Comparison of ENCODE assay signal across 14 mouse cellular contexts in the genomic region with DNA sequence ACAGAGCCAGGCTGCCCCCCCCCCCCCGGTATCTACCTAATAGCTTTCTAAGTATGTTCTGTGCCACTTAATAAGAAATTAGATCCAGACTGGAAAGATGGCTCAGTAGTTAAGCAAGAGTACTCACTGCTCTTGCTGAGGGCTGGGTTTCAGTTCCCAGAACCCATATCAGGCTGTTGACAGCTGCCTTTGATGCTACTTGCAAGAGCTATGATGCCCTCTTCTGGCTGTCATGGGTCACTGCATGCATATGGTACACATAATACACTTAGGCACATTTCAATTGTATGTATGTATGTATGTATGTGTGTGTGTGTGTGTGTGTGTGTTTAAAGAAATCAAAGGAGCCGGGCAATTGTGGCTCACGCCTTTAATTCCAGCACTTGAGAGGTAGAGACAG. TPM values are rescaled to one million over a fixed set of nuclear protein-coding genes. Genes with fewer than 3 reads are reported as not detected.
DNase-seq lines count a peak whose midpoint lies in the region; ATAC-seq and TF ChIP-seq lines count a peak whose summit lies in the region.
"Had no signal": no experiment of that assay in that cellular context is flagged by ENCODE, and none has a peak within 500 bp of the region (broad histone marks: within the 10 kb centered on the region; RNA-seq: fewer than 3 reads in every experiment).

No protein-coding gene starts in this region.

- in situ Hi-C loops in CH12.LX (cut with MboI; ENCODE audit: low pct_ligation_motif_present, low pct_unique_long_range_greater_than_20kb, low sequenced_read_pairs) = no loop called here

- intact Hi-C loops in gastrocnemius, adult 2 months (cut with DNase I) = no loop called here

- peak; percentile 55 for TF ChIP-seq RAD21 in CH12.LX (IDR thresholded peaks at IDR 0.05; ENCODE audit: low read depth, low read length)

- no peaks in the 10 kb centered on the region for H3K79me2 ChIP-seq in CH12.LX (replicated peaks; ENCODE audit: control insufficient read depth, extremely low read depth, insufficient read depth, poor library complexity, severe bottlenecking)

- no peak overlapping the region for H3K4me3 ChIP-seq in gastrocnemius, adult 2 months
- H3K4me3 ChIP-seq in liver, postnatal 0 days (ENCODE audit: low read depth, low read length) = no peak overlapping the region
- no peak overlapping the region for H3K4me3 ChIP-seq in CH12.LX (replicated peaks in 1 of 3; ENCODE audit: low read depth in 2 of 3, low read length in 2 of 3, poor library complexity in 1 of 3)
- H3K4me3 ChIP-seq: midbrain, embryonic 12.5 days; neural tube, embryonic 12.5 days had no signal

- H3K27ac ChIP-seq in gastrocnemius, adult 2 months = no peak overlapping the region
- no peak overlapping the region for H3K27ac ChIP-seq in liver, postnatal 0 days (ENCODE audit: low read depth)
- H3K27ac ChIP-seq in CH12.LX (ENCODE audit: insufficient read depth, low read depth) = no peak overlapping the region
- H3K27ac ChIP-seq: midbrain, embryonic 12.5 days; neural tube, embryonic 12.5 days had no signal

- 84% methylated on average over 3 of the region's 3 CpGs for WGBS in liver, postnatal 0 days (ENCODE audit: insufficient replicate concordance)

- no peak for ATAC-seq in liver, postnatal 0 days
- no peak for ATAC-seq in frontal cortex, adult (ENCODE audit: low TSS enrichment)
- no peak for ATAC-seq in megakaryocyte, adult 5-6 weeks (ENCODE audit: poor library complexity, severe bottlenecking)
- ATAC-seq: CD4-positive, CD25-positive, alpha-beta regulatory T cell, adult 4 months; hindbrain, embryonic 16.5 days had no signal

- peak; percentile 25; the same call in 1 of the 2 replicates for TF ChIP-seq CTCF in gastrocnemius, adult 2 months (IDR thresholded peaks at IDR 0.05)
- TF ChIP-seq CTCF in liver, postnatal 0 days (IDR thresholded peaks at IDR 0.05; ENCODE audit: low read depth) = peak; percentile 67
- peak; percentile 38 to 67 for TF ChIP-seq CTCF in CH12.LX (conservative IDR thresholded peaks at IDR 0.05 in 1 of 2, IDR thresholded peaks at IDR 0.05 in 1 of 2; ENCODE audit: low read depth in 2 of 2, low read length in 2 of 2)

- TF ChIP-seq POLR2A in CH12.LX (IDR thresholded peaks at IDR 0.05; ENCODE audit: low read depth, low read length) = no peak

- H3K9ac ChIP-seq in liver, postnatal 0 days (replicated peaks) = no peak overlapping the region
- no peak overlapping the region for H3K9ac ChIP-seq in CH12.LX (ENCODE audit: insufficient read depth, low read depth)
- H3K9ac ChIP-seq: midbrain, embryonic 12.5 days; neural tube, embryonic 12.5 days had no signal

- DNase-seq in gastrocnemius, adult 2 months = no peak
- DNase-seq in gastrocnemius, postnatal 25 days = no peak
- DNase-seq in liver, postnatal 0 days = no peak
- DNase-seq in liver (no peak), CH12.LX (ENCODE audit: extremely low read depth) (peak; percentile 63)
- DNase-seq in forelimb bud, embryonic 11.5 days (ENCODE audit: low read depth, low spot score) = peak; percentile 43
- DNase-seq: cerebellum, postnatal 14 days; right cerebral cortex, postnatal 14 days had no signal

- no peaks in the 10 kb centered on the region for H3K36me3 ChIP-seq in liver, postnatal 0 days (replicated peaks; ENCODE audit: insufficient read depth, low read length)
- no peaks in the 10 kb centered on the region for H3K36me3 ChIP-seq in CH12.LX (replicated peaks in 1 of 2; ENCODE audit: control insufficient read depth in 1 of 2, insufficient read depth in 1 of 2, low read length in 1 of 2)
- H3K36me3 ChIP-seq: midbrain, embryonic 12.5 days; neural tube, embryonic 12.5 days had no signal

- no peak for TF ChIP-seq EP300 in liver, postnatal 0 days (IDR thresholded peaks at IDR 0.05; ENCODE audit: low read depth)
- no peak for TF ChIP-seq EP300 in CH12.LX (IDR thresholded peaks at IDR 0.05; ENCODE audit: low read length)

- peaks cover 9% of the 10 kb centered on the region for H3K4me1 ChIP-seq in liver, postnatal 0 days (ENCODE audit: insufficient read depth)
- H3K4me1 ChIP-seq in CH12.LX (ENCODE audit: control insufficient read depth in 1 of 2, insufficient read depth in 2 of 2) = no peaks in the 10 kb centered on the region; a peak in 1 of 4 replicates

- dilution Hi-C loops in CH12.LX (cut with MboI; ENCODE audit: extremely low pct_ligation_motif_present, extremely low pct_unique_long_range_greater_than_20kb, low sequenced_read_pairs) = no loop called here

- no peaks in the 10 kb centered on the region for H3K27me3 ChIP-seq in liver, postnatal 0 days (ENCODE audit: insufficient read depth, low read length)
- H3K27me3 ChIP-seq in CH12.LX (replicated peaks) = peaks cover 66% of the 10 kb centered on the region
- H3K27me3 ChIP-seq: midbrain, embryonic 12.5 days; neural tube, embryonic 12.5 days had no signal

- no peak overlapping the region for H3K4me2 ChIP-seq in liver, postnatal 0 days (ENCODE audit: low read depth, low read length)
- H3K4me2 ChIP-seq in CH12.LX (ENCODE audit: insufficient read depth, low read depth, poor library complexity, severe bottlenecking) = no peak overlapping the region
- H3K4me2 ChIP-seq: midbrain, embryonic 12.5 days; neural tube, embryonic 12.5 days had no signal

- H3K9me3 ChIP-seq in liver, postnatal 0 days (ENCODE audit: low read length) = no peaks in the 10 kb centered on the region
- H3K9me3 ChIP-seq in CH12.LX (replicated peaks; ENCODE audit: low read length) = peaks cover 7% of the 10 kb centered on the region
- H3K9me3 ChIP-seq: midbrain, embryonic 12.5 days; neural tube, embryonic 12.5 days had no signal

TF ChIP-seq in CH12.LX, 34 proteins besides CTCF, POLR2A, EP300 and RAD21:
- TF ChIP-seq ZMIZ1 (IDR thresholded peaks at IDR 0.05; ENCODE audit: low read depth, low read length) = no peak
- TF ChIP-seq USF1 (IDR thresholded peaks at IDR 0.05; ENCODE audit: low read depth, low read length) = no peak
- TF ChIP-seq POLR2AphosphoS2 (IDR thresholded peaks at IDR 0.05; ENCODE audit: low read depth, low read length) = no peak
- no peak for TF ChIP-seq ELF1 (IDR thresholded peaks at IDR 0.05; ENCODE audit: low read depth, low read length)
- TF ChIP-seq IRF4 (IDR thresholded peaks at IDR 0.05; ENCODE audit: low read depth, low read length) = peak; percentile 25; the same call in 1 of the 2 replicates
- TF ChIP-seq SMC3 (IDR thresholded peaks at IDR 0.05; ENCODE audit: low read depth, low read length) = peak; percentile 45
- TF ChIP-seq MYC (IDR thresholded peaks at IDR 0.05; ENCODE audit: low read depth, low read length) = no peak
- TF ChIP-seq NELFE (IDR thresholded peaks at IDR 0.05; ENCODE audit: low read depth, low read length) = no peak
TF ChIP-seq in CH12.LX: peak in this region for 2.

RNA-seq across cellular contexts. Expression of a gene that starts 12.1 kb away (rescaled TPM):
- total RNA-seq in gastrocnemius, adult 2 months (2021) = 10 to 100 TPM; 32.2 to 51.7 TPM
- 10 to 100 TPM; 43.8 to 57.6 TPM for total RNA-seq in gastrocnemius, postnatal 25 days (2021)
- polyA plus RNA-seq in liver, postnatal 0 days (2015; fragmentation: Nextera tagmentation; extraction: Ambion mirVana) = 25.0 and 28.0 TPM in 2 replicates
- total RNA-seq in CH12.LX (2012; rRNA removed) (86.2 and 97.6 TPM in 2 replicates), CH12.LX (2014; rRNA removed) (42.8 and 47.1 TPM in 2 replicates)
- polyA plus RNA-seq in CH12.LX (2012; ENCODE audit: insufficient read length, low read depth) = 75.6 and 83.7 TPM in 2 replicates
- 23.4 and 27.7 TPM in 2 replicates for total RNA-seq in megakaryocyte, adult 5-6 weeks (2015)
- total RNA-seq in megakaryocyte, adult 5-6 weeks (2017) = 31.9 and 32.6 TPM in 2 replicates

Comparison
In these comparisons a context has a peak if more than half of its experiments do, and no peak if none do; other contexts are left out.
1. DNase-seq: peak in CH12.LX (single experiment) and forelimb bud, embryonic 11.5 days (single experiment); none in gastrocnemius, adult 2 months (single experiment), gastrocnemius, postnatal 25 days (single experiment), liver, postnatal 0 days (single experiment) and liver (single experiment).
2. Peak in every context shown above with its lines, with median percentiles within 50 percentile points of each other: CTCF ChIP-seq.